Mouse (Mus musculus) embryonic facial prominence, embryonic 14.5 days (tissue): ENCODE results near the gene Rps8. TPM values are rescaled to one million over a fixed set of nuclear protein-coding genes. Genes with fewer than 3 reads are reported as not detected.
A peak's percentile ranks its signal among the peaks of the same experiment; 100 is the strongest.

ENCODE experiments used
- ATAC-seq: fragments of 200-750 bp; cut with Nextera tagmentation; 2 replicates; pipeline ENCODE4 v1.8.0; 2017; ENCODE audit warnings: low read depth, moderate number of reproducible peaks, moderate TSS enrichment
- DNase-seq: peaks from one replicate; pipeline ENCODE4 v3.0.0-alpha.2; 2015; ENCODE audit warnings: low spot score
- H3K27ac ChIP-seq: fragments of 300-500 bp; sonication (generic); replicated peaks from 2 replicates; pipeline ENCODE4 v1.5.1; 2014; ENCODE audit warnings: low read depth, mild to moderate bottlenecking, low read length, moderate library complexity
- H3K27me3 ChIP-seq: fragments of 300-500 bp; sonication (generic); replicated peaks from 2 replicates; pipeline ENCODE4 v1.6.1; 2014; ENCODE audit warnings: low read length; ENCODE audit not compliant: control insufficient read depth, insufficient read depth
- H3K36me3 ChIP-seq: fragments of 300-500 bp; sonication (generic); 2 replicates; pipeline ENCODE4 v1.6.1; 2014; ENCODE audit warnings: low read length, mixed read lengths; ENCODE audit not compliant: control insufficient read depth, insufficient read depth
- H3K4me1 ChIP-seq: fragments of 300-500 bp; sonication (generic); 2 replicates; pipeline ENCODE4 v1.6.1; 2014; ENCODE audit warnings: antibody characterized with exemption, low read length; ENCODE audit not compliant: control insufficient read depth, insufficient read depth
- H3K4me2 ChIP-seq: fragments of 300-500 bp; sonication (generic); 2 replicates; pipeline ENCODE4 v1.6.1; 2014; ENCODE audit warnings: low read depth, mild to moderate bottlenecking, low read length, moderate library complexity, mixed read lengths
- H3K4me3 ChIP-seq: fragments of 300-500 bp; sonication (generic); 2 replicates; pipeline ENCODE4 v1.5.1; 2014; ENCODE audit warnings: low read depth, mild to moderate bottlenecking, low read length
- H3K9ac ChIP-seq: fragments of 300-500 bp; sonication (generic); 2 replicates; pipeline ENCODE4 v1.6.1; 2014; ENCODE audit warnings: low read depth, mild to moderate bottlenecking, low read length, moderate library complexity, mixed read lengths
- H3K9me3 ChIP-seq: fragments of 300-500 bp; sonication (generic); 2 replicates; pipeline ENCODE4 v1.6.1; 2016; ENCODE audit warnings: low read length; ENCODE audit not compliant: control insufficient read depth
- WGBS: fragments of 180-500 bp; shearing (Covaris S2); extraction: QIAGEN DNeasy Blood & Tissue Kit; methylation state at CpG from one replicate; pipeline ENCODE4 v1.1.7; 2014; 5-methylcytosine and 5-hydroxymethylcytosine counted together
- polyA plus RNA-seq: library from polyadenylated mRNA; unstranded; fragments of >200 nt; fragmentation: Nextera tagmentation; extraction: Ambion mirVana; gene quantifications from 2 replicates; pipeline ENCODE4 v1.2.1, GENCODE M21; 2014

The Rps8 gene
- polyA plus RNA-seq, 1 experiment from 2014 or later, result 1,364 TPM

DNA sequence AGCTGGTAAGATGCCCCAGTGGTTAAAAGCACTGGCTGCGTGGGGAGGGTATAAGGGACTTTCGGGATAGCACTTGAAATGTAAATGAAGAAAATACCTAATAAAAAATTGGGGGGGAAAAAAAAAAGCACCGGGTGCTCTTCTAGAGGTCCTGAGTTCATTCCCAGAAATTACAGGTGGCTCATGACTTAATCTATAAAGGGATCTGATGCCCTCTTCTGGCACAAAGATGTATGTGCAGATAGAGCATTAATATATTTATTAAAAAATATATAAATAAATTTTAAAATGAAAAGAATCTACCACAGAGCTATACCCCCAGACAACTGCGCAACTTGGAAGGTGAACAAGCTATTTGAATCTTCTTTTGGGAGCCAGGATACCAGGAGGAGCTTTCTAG, 15.4 kb downstream of the Rps8 start:
- no peak overlapping the region for H3K27ac ChIP-seq
- DNase-seq (peak; percentile 47), ATAC-seq (no peak)
- H3K4me1 ChIP-seq, result no peaks in the 10 kb centered on the region
- H3K4me3 ChIP-seq, result no peak overlapping the region
- H3K4me2 ChIP-seq, result no peak overlapping the region
- no peaks in the 10 kb centered on the region for H3K36me3 ChIP-seq
- no peaks in the 10 kb centered on the region for H3K27me3 ChIP-seq
- 35% methylated on average over 4 of the region's 4 CpGs for WGBS
- H3K9ac ChIP-seq, result no peak overlapping the region
- H3K9me3 ChIP-seq, result no peaks in the 10 kb centered on the region

DNA sequence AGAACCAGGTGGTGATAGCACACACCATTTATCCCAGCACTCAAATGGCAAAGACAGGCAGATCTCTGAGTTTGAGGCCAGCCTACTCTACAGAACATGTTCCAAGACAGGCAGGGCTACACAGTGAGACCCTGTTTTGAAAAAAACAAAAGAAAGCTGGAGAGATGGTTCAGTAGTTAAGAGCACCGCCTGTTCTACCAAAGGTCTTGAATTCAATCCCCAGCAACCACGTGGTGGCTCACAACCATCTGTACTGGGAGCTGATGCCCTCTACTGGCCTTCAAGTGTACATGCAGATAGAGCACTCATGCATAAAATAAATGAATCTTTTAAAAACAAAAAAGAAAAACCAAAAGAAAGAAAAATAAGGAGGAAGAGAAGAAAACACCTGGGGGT, 16.8 kb downstream of the Rps8 start:
- ATAC-seq (no peak), DNase-seq (peak; percentile 66)
- no peak overlapping the region for H3K4me3 ChIP-seq
- 5% methylated on average over 2 of the region's 2 CpGs for WGBS
- no peaks in the 10 kb centered on the region for H3K27me3 ChIP-seq
- no peak overlapping the region for H3K4me2 ChIP-seq
- no peaks in the 10 kb centered on the region for H3K36me3 ChIP-seq
- no peak overlapping the region for H3K9ac ChIP-seq
- no peaks in the 10 kb centered on the region for H3K4me1 ChIP-seq
- H3K9me3 ChIP-seq, result no peaks in the 10 kb centered on the region
- no peak overlapping the region for H3K27ac ChIP-seq

DNA sequence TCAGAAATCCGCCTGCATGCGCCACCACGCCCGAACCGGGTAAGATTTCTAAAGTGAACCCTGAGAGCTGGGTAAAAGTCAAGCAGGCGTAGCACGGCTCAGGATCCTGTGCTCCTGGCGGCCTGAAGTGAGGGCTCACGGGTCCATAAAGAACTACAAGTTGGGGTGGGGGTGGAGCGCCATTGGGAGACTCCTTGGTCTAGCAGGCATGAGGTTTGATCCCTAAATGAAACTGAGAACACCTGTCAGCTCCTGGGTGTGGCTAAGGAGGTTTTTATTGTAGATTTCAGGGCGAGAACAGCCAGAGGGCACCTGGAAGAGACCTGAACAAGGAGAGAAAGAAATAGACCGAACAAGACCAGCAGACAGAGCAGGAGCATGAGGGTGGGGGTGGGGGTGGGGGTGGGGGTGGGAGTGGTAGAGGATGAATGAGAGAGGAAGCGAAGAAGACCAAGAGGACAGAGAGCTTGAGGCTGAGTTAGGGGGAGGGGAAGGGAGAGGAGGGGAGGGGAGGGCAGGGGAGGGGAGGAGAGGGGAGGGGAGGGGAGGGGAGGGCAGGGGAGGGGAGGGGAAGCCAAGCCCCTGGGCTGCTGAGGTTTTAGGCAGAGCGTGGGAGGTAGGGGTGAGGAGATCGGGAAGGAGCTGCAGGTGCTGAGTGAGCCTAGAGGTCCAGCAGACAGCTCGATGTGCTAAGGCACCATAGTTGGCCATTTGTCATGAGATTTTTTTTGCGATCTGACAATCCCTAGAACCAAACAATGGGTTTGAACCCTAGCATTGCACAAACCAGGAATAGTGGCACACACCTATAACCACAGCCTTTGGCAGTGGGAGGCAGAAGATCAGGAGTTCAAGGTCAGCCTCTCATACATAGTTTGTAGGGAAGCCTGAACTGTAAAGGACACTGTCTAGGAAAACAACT, 17.5 kb downstream of the Rps8 start:
- H3K4me2 ChIP-seq, result no peak overlapping the region
- WGBS, result 73% methylated on average over 16 of the region's 17 CpGs
- no peak for DNase-seq

DNA sequence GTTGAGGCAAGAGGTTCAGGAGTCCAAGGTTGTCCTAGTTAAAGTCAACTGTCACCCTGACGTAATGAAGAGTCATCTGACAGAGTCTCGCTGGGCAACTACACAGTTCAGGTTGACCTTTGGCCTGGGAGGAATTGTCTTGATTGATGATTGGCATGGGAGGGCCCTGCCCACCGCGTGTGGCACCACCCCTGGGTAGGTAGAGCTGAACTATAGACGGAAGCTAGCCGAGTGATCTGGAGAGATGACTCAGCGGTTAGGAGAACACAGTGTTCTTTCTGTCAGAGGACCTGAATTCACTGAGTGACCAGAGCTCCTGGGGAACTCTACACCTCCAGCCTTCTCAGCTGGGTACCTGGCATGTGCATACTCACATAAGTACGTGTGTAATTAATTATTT, 20.0 kb downstream of the Rps8 start:
- Histone ChIP-seq H3K4me2 (no peak overlapping the region), H3K36me3 (peaks cover 4% of the 10 kb centered on the region; the same call in 1 of the 2 replicates), H3K9me3 (no peaks in the 10 kb centered on the region), H3K27ac (no peak overlapping the region), H3K27me3 (peaks cover 20% of the 10 kb centered on the region), H3K9ac (no peak overlapping the region), H3K4me3 (no peak overlapping the region), H3K4me1 (peaks cover 4% of the 10 kb centered on the region; the same call in 1 of the 2 replicates)
- DNase-seq (no peak), ATAC-seq (no peak)
- 23% methylated on average over 8 of the region's 8 CpGs for WGBS

More for the DNA sequence above, 17.5 kb downstream of the Rps8 start:
- Histone ChIP-seq H3K27me3 (no peaks in the 10 kb centered on the region), H3K36me3 (no peaks in the 10 kb centered on the region), H3K9ac (no peak overlapping the region), H3K27ac (no peak overlapping the region), H3K4me3 (no peak overlapping the region), H3K4me1 (no peaks in the 10 kb centered on the region), H3K9me3 (no peaks in the 10 kb centered on the region)
- no peak for ATAC-seq

DNA sequence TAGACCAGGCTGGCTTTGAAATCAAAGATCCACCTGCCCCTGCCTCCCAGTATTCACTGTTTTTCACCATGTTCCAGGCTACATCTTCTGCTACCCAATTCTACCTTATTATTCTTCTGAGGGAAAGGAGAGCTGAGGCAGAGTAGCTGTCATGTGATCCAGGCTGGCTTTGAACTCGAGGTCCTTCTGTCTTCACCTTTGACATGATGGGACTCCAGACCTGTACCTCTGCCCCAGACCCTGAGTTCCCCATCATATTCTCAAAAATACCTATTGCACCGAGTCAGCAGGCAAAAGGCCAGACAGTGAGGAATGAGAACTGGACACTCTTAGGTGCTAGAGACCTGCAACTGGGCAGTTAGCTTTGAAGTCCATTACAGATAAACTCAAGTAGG, 21.4 kb downstream of the Rps8 start:
- ATAC-seq (no peak), DNase-seq (no peak)
- peaks cover 12% of the 10 kb centered on the region for H3K36me3 ChIP-seq
- no peak overlapping the region for H3K4me2 ChIP-seq
- peaks cover 20% of the 10 kb centered on the region for H3K27me3 ChIP-seq
- no peak overlapping the region for H3K27ac ChIP-seq
- 35% methylated on average over 2 of the region's 2 CpGs for WGBS
- H3K4me3 ChIP-seq, result peak overlapping the region; percentile 83; the same call in 1 of the 2 replicates
- H3K9me3 ChIP-seq, result no peaks in the 10 kb centered on the region
- H3K4me1 ChIP-seq, result peaks cover 4% of the 10 kb centered on the region; the same call in 1 of the 2 replicates
- H3K9ac ChIP-seq, result no peak overlapping the region

DNA sequence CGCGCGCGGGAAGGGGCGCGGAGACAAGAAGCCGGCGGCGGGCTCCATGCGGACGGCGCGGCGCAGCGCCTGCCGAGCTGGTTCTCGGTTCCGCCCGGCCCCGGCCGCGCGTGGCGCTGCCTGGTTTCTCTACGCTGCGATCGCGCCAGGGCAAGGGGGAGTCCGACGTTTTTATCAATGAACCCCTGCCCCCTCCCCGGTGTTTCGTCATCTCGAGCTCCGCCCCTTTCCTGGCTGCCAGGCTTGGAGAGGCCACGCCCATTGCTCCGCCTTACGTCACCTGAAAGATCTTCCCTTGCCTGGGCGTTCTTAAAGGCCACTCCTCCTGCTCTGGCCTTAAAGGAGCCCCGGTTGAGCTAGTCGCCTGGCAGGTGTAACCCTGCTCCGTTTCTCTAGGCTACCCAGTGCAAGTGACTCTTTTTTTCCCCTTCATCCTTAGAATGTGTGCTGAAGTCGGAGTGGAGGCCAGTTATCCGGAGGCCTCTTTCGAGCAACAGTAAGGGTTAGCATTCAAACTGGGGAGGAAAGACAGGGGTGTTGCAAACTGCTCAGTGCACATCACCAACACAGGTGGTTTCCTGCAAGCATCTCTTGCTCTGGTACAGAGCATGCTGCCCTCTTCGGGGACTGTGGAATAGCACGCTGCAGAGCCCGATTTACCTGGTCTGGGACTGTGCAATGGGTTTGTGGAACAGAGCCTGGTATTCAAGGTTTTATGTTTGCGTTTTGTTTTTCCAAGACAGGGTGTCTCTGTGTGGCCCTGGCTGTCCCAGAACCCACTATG, 22.0 kb downstream of the Rps8 start, which contains the start of gene Plk3:
Gene Plk3 (minus strand): TSS at position 147 of the 784 bp plus-strand sequence.
- peak within 1 kb of the TSS; percentile 83 for H3K4me3 ChIP-seq
- no peaks in the 10 kb centered on the region for H3K9me3 ChIP-seq
- H3K4me2 ChIP-seq, result peak within 1 kb of the TSS; percentile 97
- WGBS, result 2% methylated on average over 27 of the region's 48 CpGs
- H3K36me3 ChIP-seq, result peaks cover 12% of the 10 kb centered on the region
- H3K9ac ChIP-seq, result peak within 1 kb of the TSS; percentile 84
- H3K27ac ChIP-seq, result peak within 1 kb of the TSS; percentile 52; the same call in 1 of the 2 replicates
- H3K4me1 ChIP-seq, result peaks cover 4% of the 10 kb centered on the region; the same call in 1 of the 2 replicates
- ATAC-seq, result peak; percentile 93
- peak; percentile 98 for DNase-seq
- H3K27me3 ChIP-seq, result peaks cover 20% of the 10 kb centered on the region

DNA sequence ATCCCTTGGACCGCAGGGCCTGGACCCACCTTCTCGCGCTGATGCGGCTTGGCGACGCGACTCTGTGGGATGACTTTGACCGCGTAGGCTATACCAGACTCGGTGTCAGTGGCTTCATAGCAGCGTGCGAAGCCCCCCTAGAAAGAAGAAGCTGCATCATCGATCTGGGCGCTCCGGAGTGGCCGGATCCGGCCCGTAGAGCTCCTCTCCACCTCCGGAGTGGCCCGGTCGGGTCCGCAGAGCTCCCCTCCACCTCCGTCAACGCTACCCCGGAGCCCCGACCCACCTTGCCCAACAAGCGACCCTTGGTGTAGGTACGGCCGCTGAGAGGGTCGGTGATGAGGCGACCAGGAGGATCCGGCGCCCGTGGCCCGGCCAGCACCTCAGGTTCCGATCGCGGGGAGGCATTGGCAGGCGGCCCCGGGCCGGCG, 22.7 kb downstream of the Rps8 start:
- peaks cover 4% of the 10 kb centered on the region; the same call in 1 of the 2 replicates for H3K4me1 ChIP-seq
- no peak for DNase-seq
- H3K27ac ChIP-seq, result peak overlapping the region; percentile 52; the same call in 1 of the 2 replicates

DNA sequence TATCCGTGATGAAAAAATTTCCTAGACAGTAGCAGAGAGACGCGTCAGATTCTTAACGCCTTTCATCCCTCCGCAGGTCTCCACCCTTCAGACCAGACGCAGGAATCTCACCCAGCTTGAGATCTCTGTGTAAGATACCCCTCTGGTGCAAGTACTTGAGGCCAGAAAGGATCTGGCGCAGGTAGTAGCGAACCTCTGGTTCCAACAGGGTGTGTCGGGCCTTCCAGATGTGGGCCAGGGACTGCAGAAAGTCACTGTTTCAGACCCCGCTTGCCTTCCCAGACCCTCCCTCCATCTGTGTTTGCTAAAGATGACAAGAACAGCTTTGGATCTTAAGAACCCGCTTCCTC, 23.3 kb downstream of the Rps8 start:
- Histone ChIP-seq H3K9ac (peak overlapping the region; percentile 84), H3K4me3 (peak overlapping the region; percentile 83), H3K4me1 (peaks cover 4% of the 10 kb centered on the region; the same call in 1 of the 2 replicates), H3K36me3 (peaks cover 12% of the 10 kb centered on the region), H3K9me3 (no peaks in the 10 kb centered on the region), H3K27me3 (peaks cover 20% of the 10 kb centered on the region), H3K27ac (no peak overlapping the region), H3K4me2 (peak overlapping the region; percentile 97)
- no peak for DNase-seq
- WGBS, result 15% methylated on average over 11 of the region's 11 CpGs
- no peak for ATAC-seq

More for the DNA sequence above, 22.7 kb downstream of the Rps8 start:
- WGBS, result under 1% methylated on average over 31 of the region's 42 CpGs
- peak overlapping the region; percentile 97 for H3K4me2 ChIP-seq
- peaks cover 12% of the 10 kb centered on the region for H3K36me3 ChIP-seq
- H3K4me3 ChIP-seq, result peak overlapping the region; percentile 83
- H3K9me3 ChIP-seq, result no peaks in the 10 kb centered on the region
- H3K27me3 ChIP-seq, result peaks cover 20% of the 10 kb centered on the region
- peak overlapping the region; percentile 84 for H3K9ac ChIP-seq
- peak; percentile 30 for ATAC-seq
